Mouse (Mus musculus) liver, postnatal 0 days (tissue): ENCODE data around the gene Tbccd1.

Experiments used
- CTCF ChIP-seq: sonication (generic); IDR thresholded peaks from 2 replicates; pipeline ENCODE4 v1.5.1; 2016; ENCODE audit warnings: antibody characterized with exemption, low read depth
- EP300 ChIP-seq: IDR thresholded peaks from 2 replicates; pipeline ENCODE4 v1.6.1; 2016; ENCODE audit warnings: antibody characterized with exemption, low read depth, mild to moderate bottlenecking

GRCm38 (mm10) chr16:22881487-22881886 lies 24.0 kb upstream of the Tbccd1 start:
- peak; percentile 94 for TF ChIP-seq EP300
- no peak for TF ChIP-seq CTCF
